Mouse (Mus musculus): Measurements from ENCODE around the gene Sgsm3. TPM values are rescaled to one million over a fixed set of nuclear protein-coding genes. Genes with fewer than 3 reads are reported as not detected.

Sgsm3 gene
- 6.8 TPM for polyA plus RNA-seq (2017; shearing (Covaris generic))

GRCm38 (mm10) chr15:80977620-80978334, at the start of gene Sgsm3:
Gene Sgsm3 (plus strand): TSS chr15:80977765.

DNA sequence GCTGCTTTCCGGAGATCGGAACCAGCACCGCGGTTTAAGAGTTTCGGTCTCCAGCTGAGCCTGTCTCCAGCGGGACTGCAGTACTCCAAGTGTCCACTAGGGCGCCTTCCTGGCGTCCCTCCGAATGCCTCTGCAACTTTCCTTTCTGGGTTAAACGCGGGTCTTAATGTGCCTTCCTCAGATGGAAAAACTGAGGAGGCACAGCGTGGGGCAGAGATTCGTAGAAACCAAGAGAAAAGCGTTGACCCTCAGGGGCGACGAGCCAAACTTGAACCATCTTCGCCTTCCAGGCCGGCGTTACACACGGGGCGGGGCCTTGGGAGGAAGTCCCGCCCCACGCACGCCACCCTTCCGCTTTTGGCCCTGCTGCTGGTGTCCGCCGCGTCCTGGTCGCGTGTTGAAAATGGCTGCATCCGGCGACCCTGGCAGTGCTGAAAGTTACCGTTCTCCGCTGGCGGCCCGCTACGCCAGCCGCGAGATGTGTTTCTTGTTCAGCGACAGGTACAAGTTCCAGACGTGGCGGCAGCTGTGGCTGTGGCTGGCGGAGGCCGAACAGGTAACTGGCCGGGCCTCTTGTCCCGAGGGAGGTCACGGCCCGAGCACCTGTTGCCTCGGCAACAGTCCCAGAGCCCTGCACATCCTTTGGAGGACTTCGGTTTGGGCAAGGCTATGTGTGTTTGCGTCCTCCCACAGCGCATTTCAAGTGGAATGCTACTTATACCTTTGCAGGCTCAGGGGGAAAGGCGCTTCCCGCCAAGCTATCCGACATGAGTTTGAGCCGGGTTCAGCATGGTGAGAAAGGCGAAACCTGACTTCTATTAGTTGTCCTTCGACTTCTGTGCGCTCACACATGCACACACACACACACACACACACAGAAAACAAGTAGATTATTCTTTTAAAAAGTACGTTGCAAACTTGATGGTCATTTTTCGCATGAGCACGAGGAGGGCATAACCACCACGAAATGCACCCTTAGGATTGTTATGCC, 29.1 kb upstream of the Sgsm3 start, which contains the start of gene Adsl:
Gene Adsl, plus strand, starts transcription at position 346 of the 991 bp plus-strand sequence.

Other genes with a start within 250 kb of the Sgsm3 start
- gene Adsl, start 29.3 kb upstream of the Sgsm3 start, polyA plus RNA-seq (2017; shearing (Covaris generic)) = 180 TPM
- gene Mrtfa, start 213.0 kb downstream of the Sgsm3 start, polyA plus RNA-seq (2017; shearing (Covaris generic)) = 117 TPM

Data from inflammation-experienced regulatory T-cells, adult 16 weeks (primary cell).